Mouse (Mus musculus): Measurements from ENCODE around the gene 9030025P20Rik. TPM values are rescaled to one million over a fixed set of nuclear protein-coding genes. Genes with fewer than 3 reads are reported as not detected.
"Not testable (repeated sequence)": the region's sequence is repeated elsewhere in the genome, so short reads cannot be mapped to it uniquely, and the experiment has no call there.

The 9030025P20Rik gene
- polyA plus RNA-seq (2012; rRNA removed): 9.8 and 13.9 TPM in 2 replicates

DNA sequence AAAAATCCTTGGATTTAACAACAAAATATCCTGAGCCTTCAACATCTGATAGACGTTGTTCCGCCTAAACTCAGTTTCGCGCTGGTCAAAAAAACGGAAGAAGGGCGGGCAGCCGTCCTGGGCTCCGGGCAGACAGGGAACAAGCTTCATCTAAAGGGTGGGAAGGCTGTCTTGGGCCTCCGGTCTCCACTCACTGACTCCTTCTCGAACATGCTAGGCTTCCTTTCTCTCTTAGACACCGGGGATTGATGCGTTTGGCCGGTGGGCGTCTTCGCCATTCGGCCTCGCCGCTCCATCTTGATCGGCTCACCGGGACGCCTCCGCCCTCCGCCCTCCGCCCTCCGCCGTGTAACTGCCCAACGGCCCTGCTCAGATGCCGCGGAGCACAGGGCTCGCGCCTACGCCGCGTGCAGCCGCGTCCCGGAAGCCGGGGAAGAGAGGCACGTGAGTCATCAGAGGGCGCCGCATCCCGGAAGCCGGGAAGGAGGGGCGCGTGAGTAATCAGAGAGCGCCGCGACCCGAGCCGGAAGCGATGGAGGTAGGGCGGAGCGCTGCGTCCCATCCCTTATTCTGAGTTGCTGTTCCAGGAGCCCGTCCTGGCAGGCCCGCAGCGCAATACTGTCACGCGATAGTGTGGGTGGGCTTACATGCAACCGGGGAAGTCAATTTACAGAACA lies at the start of gene 9030025P20Rik, which contains the start of gene Gm3417:
Gene 9030025P20Rik, plus strand, starts transcription at position 107 of the 677 bp plus-strand sequence.
Gene Gm3417, minus strand, starts transcription at position 429 of the 677 bp plus-strand sequence.
- DNase-seq (ENCODE audit: low read depth in 1 of 2, low spot score in 2 of 2); H3K27ac ChIP-seq (ENCODE audit: insufficient read depth, low read length); H3K4me1 ChIP-seq (ENCODE audit: control insufficient read depth, insufficient read depth, insufficient read length); H3K36me3 ChIP-seq (ENCODE audit: control insufficient read depth, insufficient read depth, low read length); H3K4me3 ChIP-seq (ENCODE audit: extremely low read depth, insufficient read depth, insufficient read length); H3K27me3 ChIP-seq (ENCODE audit: control insufficient read depth, insufficient read depth, low read length): not testable (repeated sequence)
- WGBS: no CpG with 5 or more reads among the region's 60 CpGs

DNA sequence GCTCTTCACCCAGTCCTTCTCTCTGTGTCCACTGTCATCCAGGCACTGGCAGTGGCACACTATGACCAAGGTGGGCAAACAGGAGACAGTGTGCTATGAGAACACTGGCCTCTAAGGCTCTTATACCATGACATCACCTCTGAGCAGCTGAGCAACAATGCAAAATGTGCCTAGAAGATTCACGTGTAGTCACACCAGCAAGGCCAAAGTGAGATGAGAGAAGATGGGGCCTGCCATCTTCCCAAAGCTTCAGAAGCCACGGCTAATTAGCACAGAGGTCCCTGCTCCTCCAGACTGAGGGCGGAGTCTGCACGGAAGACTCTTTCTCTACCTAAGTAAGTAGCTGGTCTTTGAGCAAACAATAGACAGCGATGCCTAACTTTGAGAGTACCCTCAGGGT lies 49.6 kb upstream of the 9030025P20Rik start:
- WGBS: 89% methylated on average over 5 of the region's 5 CpGs
- Histone ChIP-seq H3K27me3 (ENCODE audit: control insufficient read depth, insufficient read depth, low read length) (no peaks in the 10 kb centered on the region), H3K36me3 (ENCODE audit: control insufficient read depth, insufficient read depth, low read length) (no peaks in the 10 kb centered on the region), H3K4me3 (ENCODE audit: extremely low read depth, insufficient read depth, insufficient read length) (no peak overlapping the region), H3K27ac (ENCODE audit: insufficient read depth, low read length) (no peak overlapping the region), H3K4me1 (ENCODE audit: control insufficient read depth, insufficient read depth, insufficient read length) (no peaks in the 10 kb centered on the region)
- no peak for DNase-seq (ENCODE audit: low read depth in 1 of 2, low spot score in 2 of 2)
- TF ChIP-seq CTCF (IDR thresholded peaks at IDR 0.05; ENCODE audit: extremely low read depth, insufficient read depth, insufficient read length, insufficient replicate concordance) (no peak), POLR2A (IDR thresholded peaks at IDR 0.05; ENCODE audit: low read depth, low read length) (no peak)

DNA sequence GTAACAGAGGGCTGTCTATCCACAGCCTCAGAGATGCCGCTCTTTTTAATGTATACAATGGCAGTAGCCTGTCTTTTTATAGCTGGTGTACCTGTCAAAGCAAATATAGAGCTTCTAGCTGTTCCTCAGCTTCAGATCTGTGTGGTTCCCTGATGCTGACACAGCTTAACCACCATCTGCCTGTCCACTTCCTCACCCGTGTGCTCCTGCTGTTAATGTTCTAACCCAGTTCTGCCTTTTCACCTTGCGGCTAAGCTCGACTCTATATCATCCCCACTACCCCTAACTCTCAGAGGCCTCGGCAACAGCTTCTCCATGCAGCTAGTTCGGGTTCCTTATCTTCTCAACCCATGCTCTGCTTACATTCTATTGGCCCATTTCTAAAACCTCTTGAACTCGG lies 47.6 kb upstream of the 9030025P20Rik start:
- no peaks in the 10 kb centered on the region for H3K36me3 ChIP-seq (ENCODE audit: control insufficient read depth, insufficient read depth, low read length)
- no peak overlapping the region for H3K4me3 ChIP-seq (ENCODE audit: extremely low read depth, insufficient read depth, insufficient read length)
- H3K27me3 ChIP-seq (ENCODE audit: control insufficient read depth, insufficient read depth, low read length): no peaks in the 10 kb centered on the region
- no peak for TF ChIP-seq CTCF (IDR thresholded peaks at IDR 0.05; ENCODE audit: extremely low read depth, insufficient read depth, insufficient read length, insufficient replicate concordance)
- TF ChIP-seq POLR2A (IDR thresholded peaks at IDR 0.05; ENCODE audit: low read depth, low read length): no peak
- WGBS: 14% methylated on average over 7 of the region's 7 CpGs
- no peaks in the 10 kb centered on the region for H3K4me1 ChIP-seq (ENCODE audit: control insufficient read depth, insufficient read depth, insufficient read length)
- no peak for DNase-seq (ENCODE audit: low read depth in 1 of 2, low spot score in 2 of 2)
- no peak overlapping the region for H3K27ac ChIP-seq (ENCODE audit: insufficient read depth, low read length)

DNA sequence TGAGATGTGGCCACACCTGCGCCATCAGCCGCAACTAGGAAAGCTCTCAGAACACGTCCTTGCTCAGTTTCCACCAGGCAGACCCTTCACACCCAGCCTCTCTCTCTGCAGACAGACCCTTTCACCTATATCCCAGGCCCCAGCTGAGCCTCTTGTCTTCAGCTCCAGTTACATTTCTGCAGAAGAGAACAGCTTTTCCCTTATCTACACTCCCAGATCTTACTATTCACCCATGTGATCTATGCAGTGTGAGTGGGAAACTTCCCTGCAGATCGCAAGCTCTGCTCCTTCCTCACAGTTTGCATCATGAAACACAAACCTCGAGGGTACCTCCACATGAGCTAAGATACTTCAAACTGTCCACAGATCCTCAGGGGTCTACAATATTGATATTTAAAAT lies 46.8 kb upstream of the 9030025P20Rik start:
- Histone ChIP-seq H3K27me3 (ENCODE audit: control insufficient read depth, insufficient read depth, low read length) (no peaks in the 10 kb centered on the region), H3K27ac (ENCODE audit: insufficient read depth, low read length) (no peak overlapping the region), H3K4me3 (ENCODE audit: extremely low read depth, insufficient read depth, insufficient read length) (no peak overlapping the region), H3K36me3 (ENCODE audit: control insufficient read depth, insufficient read depth, low read length) (no peaks in the 10 kb centered on the region), H3K4me1 (ENCODE audit: control insufficient read depth, insufficient read depth, insufficient read length) (no peaks in the 10 kb centered on the region)
- TF ChIP-seq POLR2A (IDR thresholded peaks at IDR 0.05; ENCODE audit: low read depth, low read length): no peak
- no peak for TF ChIP-seq CTCF (IDR thresholded peaks at IDR 0.05; ENCODE audit: extremely low read depth, insufficient read depth, insufficient read length, insufficient replicate concordance)
- 68% methylated on average over 5 of the region's 5 CpGs for WGBS
- DNase-seq (ENCODE audit: low read depth in 1 of 2, low spot score in 2 of 2): no peak

DNA sequence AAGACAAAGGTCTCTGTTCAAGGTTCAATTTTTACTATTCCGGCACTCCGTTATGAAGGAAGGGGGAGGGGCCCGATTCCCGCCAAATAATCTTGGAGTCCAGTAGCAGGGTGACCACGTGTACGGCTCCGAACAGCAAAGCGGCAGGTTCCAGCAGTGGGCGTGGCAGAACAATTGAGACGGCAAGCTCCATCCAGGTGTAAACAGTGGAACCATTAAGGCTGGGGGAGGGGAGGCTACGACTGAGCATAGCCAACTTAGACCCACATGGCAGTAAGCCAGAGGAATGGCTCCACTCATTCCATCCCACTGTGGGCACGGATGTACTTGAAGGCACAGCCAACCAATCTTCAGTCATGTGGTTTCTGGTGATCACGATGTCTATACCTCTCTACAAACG lies 43.0 kb upstream of the 9030025P20Rik start:
- H3K36me3 ChIP-seq (ENCODE audit: control insufficient read depth, insufficient read depth, low read length); H3K4me3 ChIP-seq (ENCODE audit: extremely low read depth, insufficient read depth, insufficient read length); H3K4me1 ChIP-seq (ENCODE audit: control insufficient read depth, insufficient read depth, insufficient read length); H3K27ac ChIP-seq (ENCODE audit: insufficient read depth, low read length); DNase-seq (ENCODE audit: low read depth in 1 of 2, low spot score in 2 of 2); H3K27me3 ChIP-seq (ENCODE audit: control insufficient read depth, insufficient read depth, low read length): not testable (repeated sequence)
- WGBS: 86% methylated on average over 14 of the region's 14 CpGs

DNA sequence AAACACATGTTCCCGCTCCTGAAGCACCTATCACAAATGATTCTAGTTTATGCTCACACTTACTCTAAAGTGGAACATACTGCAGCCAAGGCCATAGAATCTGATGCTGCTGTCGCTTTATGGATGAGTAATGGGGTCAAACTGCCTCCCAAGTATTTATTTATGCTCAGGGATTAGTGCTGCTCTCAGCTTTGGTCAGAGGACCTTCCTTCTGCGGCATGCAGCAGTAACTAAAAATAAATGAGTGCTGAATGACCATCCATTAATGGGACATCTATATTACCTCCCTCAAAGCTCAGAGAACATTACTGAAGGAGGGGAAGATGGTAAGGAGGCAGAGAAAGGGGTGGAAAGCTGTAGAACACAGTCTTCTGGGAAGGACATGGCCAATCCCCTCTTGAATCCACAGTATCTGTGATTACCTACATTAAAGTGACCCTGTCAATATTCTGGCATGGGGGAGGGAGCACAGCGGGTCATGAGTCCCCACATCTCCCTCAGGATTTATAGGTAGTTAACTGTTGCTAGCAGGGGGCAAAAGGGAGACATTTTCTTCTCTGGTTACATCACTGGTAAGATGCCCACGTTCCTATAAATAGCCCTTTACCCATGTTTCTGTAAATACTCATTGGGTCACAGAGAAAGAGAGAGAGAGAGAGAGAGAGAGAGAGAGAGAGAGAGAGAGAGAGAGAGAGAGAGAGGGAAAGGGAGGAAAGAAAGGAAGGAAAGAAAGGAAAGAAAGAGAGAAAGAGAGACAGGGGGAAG lies 42.2 kb upstream of the 9030025P20Rik start:
- WGBS: 73% methylated on average over 5 of the region's 5 CpGs
- Histone ChIP-seq H3K36me3 (ENCODE audit: control insufficient read depth, insufficient read depth, low read length) (no peaks in the 10 kb centered on the region), H3K4me3 (ENCODE audit: extremely low read depth, insufficient read depth, insufficient read length) (no peak overlapping the region), H3K27ac (ENCODE audit: insufficient read depth, low read length) (no peak overlapping the region), H3K4me1 (ENCODE audit: control insufficient read depth, insufficient read depth, insufficient read length) (no peaks in the 10 kb centered on the region), H3K27me3 (ENCODE audit: control insufficient read depth, insufficient read depth, low read length) (no peaks in the 10 kb centered on the region)
- TF ChIP-seq CTCF (IDR thresholded peaks at IDR 0.05; ENCODE audit: extremely low read depth, insufficient read depth, insufficient read length, insufficient replicate concordance): no peak
- no peak for TF ChIP-seq POLR2A (IDR thresholded peaks at IDR 0.05; ENCODE audit: low read depth, low read length)
- no peak for DNase-seq (ENCODE audit: low read depth in 1 of 2, low spot score in 2 of 2)

DNA sequence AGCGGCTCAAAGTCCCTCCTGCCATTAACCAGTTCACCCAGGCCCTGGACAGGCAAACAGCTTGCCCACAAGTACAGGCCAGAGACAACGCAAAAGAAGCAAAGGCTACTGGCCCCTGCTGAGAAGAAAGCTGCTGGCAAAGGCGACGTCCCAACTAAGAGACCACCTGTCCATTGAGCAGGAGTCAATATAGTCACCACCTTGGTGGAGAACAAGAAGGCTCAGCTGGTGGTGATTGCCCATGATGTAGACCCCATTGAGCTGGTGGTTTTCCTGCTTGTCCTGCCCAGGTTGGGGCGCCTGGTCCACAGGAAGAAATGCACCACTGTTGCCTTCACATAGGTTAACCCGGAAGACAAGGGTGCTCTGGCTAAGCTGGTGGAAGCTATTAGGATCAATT lies 36.1 kb upstream of the 9030025P20Rik start:
- WGBS: 73% methylated on average over 6 of the region's 6 CpGs

More for the DNA sequence above, 36.1 kb upstream of the 9030025P20Rik start:
- DNase-seq (ENCODE audit: low read depth in 1 of 2, low spot score in 2 of 2); H3K4me1 ChIP-seq (ENCODE audit: control insufficient read depth, insufficient read depth, insufficient read length); H3K36me3 ChIP-seq (ENCODE audit: control insufficient read depth, insufficient read depth, low read length); H3K4me3 ChIP-seq (ENCODE audit: extremely low read depth, insufficient read depth, insufficient read length); H3K27me3 ChIP-seq (ENCODE audit: control insufficient read depth, insufficient read depth, low read length); H3K27ac ChIP-seq (ENCODE audit: insufficient read depth, low read length): not testable (repeated sequence)

All from spleen, adult 2 months (tissue).